Mouse (Mus musculus) ES-E14 (cell line): Measurements from ENCODE around the gene Rgs3. TPM values are rescaled to one million over a fixed set of nuclear protein-coding genes. Genes with fewer than 3 reads are reported as not detected.
A peak's percentile ranks its signal among the peaks of the same experiment; 100 is the strongest.

Experiments used
- DNase-seq: peaks from one replicate; pipeline ENCODE4 v3.0.0-alpha.2; 2013; ENCODE audit warnings: low read depth, low spot score
- H3K27ac ChIP-seq: 2 replicates; pipeline ENCODE4 v1.5.1; 2012; ENCODE audit warnings: low read depth, mild to moderate bottlenecking, low read length, moderate library complexity, mixed read lengths; ENCODE audit not compliant: poor library complexity, insufficient read depth, severe bottlenecking
- H3K36me3 ChIP-seq: 2 replicates; pipeline ENCODE4 v1.6.1; 2012; ENCODE audit warnings: mild to moderate bottlenecking, low read length, moderate library complexity, mixed read lengths; ENCODE audit not compliant: control insufficient read depth, poor library complexity, insufficient read depth, severe bottlenecking
- H3K4me1 ChIP-seq, 2 experiments: fragments of 150-350 bp in 1 of 2; sonication (generic) in 1 of 2; 2 replicates each; pipeline ENCODE4 v1.6.1; 2012; ENCODE audit warnings: low read length in 2 of 2, mild to moderate bottlenecking in 1 of 2, mixed read lengths in 1 of 2; ENCODE audit not compliant: control insufficient read depth in 2 of 2, insufficient read depth in 2 of 2, poor library complexity in 1 of 2
- H3K4me3 ChIP-seq, 2 experiments: fragments of 150-350 bp in 1 of 2; sonication (generic) in 1 of 2; 2 replicates each; pipeline ENCODE4 v1.5.1; 2012; ENCODE audit warnings: low read length in 2 of 2, low read depth in 1 of 2, mild to moderate bottlenecking in 1 of 2, mixed read lengths in 1 of 2; ENCODE audit not compliant: insufficient read depth in 1 of 2, poor library complexity in 1 of 2, severe bottlenecking in 1 of 2
- H3K9ac ChIP-seq: 2 replicates; pipeline ENCODE4 v1.6.1; 2012; ENCODE audit warnings: low read depth, mild to moderate bottlenecking, low read length, mixed read lengths; ENCODE audit not compliant: poor library complexity, insufficient read depth, severe bottlenecking
- H3K9me3 ChIP-seq: fragments of 150-350 bp; sonication (generic); 2 replicates; pipeline ENCODE4 v1.6.1; 2012; ENCODE audit warnings: low read depth, mild to moderate bottlenecking, low read length; ENCODE audit not compliant: control insufficient read depth, insufficient read depth
- CHD2 ChIP-seq: IDR thresholded peaks from 2 replicates; pipeline ENCODE4 v1.6.1; 2014; ENCODE audit warnings: mild to moderate bottlenecking, low read depth, low read length, inconsistent platforms
- HCFC1 ChIP-seq: IDR thresholded peaks from 2 replicates; pipeline ENCODE4 v1.6.1; 2012; ENCODE audit warnings: low read length, inconsistent platforms, borderline replicate concordance; ENCODE audit not compliant: insufficient read depth
- MAFK ChIP-seq: IDR thresholded peaks from 2 replicates; pipeline ENCODE4 v1.6.1; 2014; ENCODE audit warnings: mild to moderate bottlenecking, low read depth, low read length, inconsistent platforms; ENCODE audit not compliant: insufficient read depth
- ZC3H11A ChIP-seq: IDR thresholded peaks from 2 replicates; pipeline ENCODE4 v1.6.1; 2012; ENCODE audit warnings: low read depth, mild to moderate bottlenecking, inconsistent platforms, low read length, borderline replicate concordance
- ZNF384 ChIP-seq: IDR thresholded peaks from 2 replicates; pipeline ENCODE4 v1.6.1; 2012; ENCODE audit warnings: low read depth, low read length, inconsistent platforms
- in situ Hi-C, 2 experiments: fragments of 600-800 bp; cut with MboI; formaldehyde crosslinking; loops; one replicate each; pipeline ENCODE4 v1.15.1; 2025; ENCODE audit warnings: low sequenced_read_pairs in 2 of 2, inconsistent platforms in 1 of 2; ENCODE audit not compliant: unreplicated experiment in 2 of 2
- total RNA-seq: library from RNA; depleted of rRNA; stranded (reverse); fragments of 300-350 nt; gene quantifications from 2 replicates; pipeline ENCODE4 v1.2.3, GENCODE M21; 2012

Gene Rgs3
- total RNA-seq, 1 experiment: 10.0 TPM

DNA sequence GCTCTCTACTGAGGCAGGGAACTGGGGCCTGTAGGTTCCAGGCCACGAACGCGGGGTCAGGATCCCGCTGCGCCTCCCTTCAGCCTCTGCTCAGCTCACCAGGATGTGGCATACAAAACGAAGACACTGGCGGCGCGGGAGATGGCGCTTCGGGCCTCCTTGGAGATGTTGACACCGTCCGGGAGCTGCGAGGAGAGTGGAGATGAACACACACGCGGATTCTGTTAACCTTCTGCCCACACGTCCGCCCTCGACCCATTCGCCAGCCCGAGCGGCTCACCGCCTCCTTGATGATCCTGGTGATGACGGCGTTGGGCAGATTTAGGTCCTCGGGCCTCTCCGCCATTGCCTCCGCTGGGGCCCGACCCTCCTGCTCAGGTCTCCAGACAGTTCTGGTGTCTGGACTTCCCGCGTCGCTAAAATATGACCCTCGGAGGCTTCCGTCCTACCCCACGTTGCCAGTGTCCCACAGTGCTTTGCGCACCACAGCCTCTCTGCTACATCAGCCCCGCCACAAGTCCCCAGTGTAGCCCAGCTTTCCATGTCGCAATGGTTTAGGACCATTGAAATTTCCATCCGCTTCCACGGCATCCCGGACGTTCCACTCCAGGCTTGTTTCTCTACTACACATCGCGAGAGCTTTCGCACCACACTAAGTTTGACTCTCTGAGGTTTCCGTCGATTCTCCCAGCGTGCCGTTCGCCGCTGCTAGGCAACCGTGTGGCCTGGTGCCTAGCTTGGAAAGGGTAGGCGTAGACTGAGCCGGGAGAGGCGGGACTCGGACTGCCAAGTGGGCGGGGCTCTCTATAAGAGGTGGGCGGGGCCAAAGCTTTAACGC, 34.8 kb upstream of the Rgs3 start, which contains the start of the genes Pole3 and 4933430I17Rik:
Gene Pole3, minus strand, starts transcription at position 418 of the 838 bp plus-strand sequence.
Gene 4933430I17Rik, plus strand, starts transcription at position 719 of the 838 bp plus-strand sequence.
- Histone ChIP-seq H3K9me3 (no peaks in the 10 kb centered on the region), H3K36me3 (peaks cover 5% of the 10 kb centered on the region; the same call in 1 of the 2 replicates), H3K9ac (peak within 1 kb of the TSS; percentile 96), H3K27ac (peak within 1 kb of the TSS; percentile 76), H3K4me3 (peak within 1 kb of the TSS; percentile 79 to 94), H3K4me1 (peaks cover 0 to 6% of the 10 kb centered on the region in 2 experiments; a peak in 2 of 4 replicates)
- in situ Hi-C loops: no loop called here
- TF ChIP-seq ZC3H11A (no peak), CHD2 (peak; percentile 88), HCFC1 (peak; percentile 70), ZNF384 (no peak)
- DNase-seq: peak; percentile 99

DNA sequence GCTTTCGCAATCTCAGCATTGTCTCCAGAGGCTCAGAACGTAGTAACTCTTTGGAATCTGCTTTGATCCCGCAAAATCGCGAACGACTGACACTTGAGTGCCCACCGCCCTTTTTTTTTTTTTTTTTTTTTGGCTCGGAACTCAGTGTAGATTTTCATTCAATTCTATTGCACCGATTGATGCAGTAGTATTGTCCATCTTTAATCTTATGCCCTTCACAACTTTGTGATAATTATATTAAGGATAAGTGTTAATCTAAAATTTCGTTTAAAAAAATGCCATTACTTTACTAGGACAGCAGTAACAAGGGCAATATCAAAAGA, 34.2 kb upstream of the Rgs3 start:
- in situ Hi-C loops: no loop called here
- no peak overlapping the region for H3K27ac ChIP-seq

DNA sequence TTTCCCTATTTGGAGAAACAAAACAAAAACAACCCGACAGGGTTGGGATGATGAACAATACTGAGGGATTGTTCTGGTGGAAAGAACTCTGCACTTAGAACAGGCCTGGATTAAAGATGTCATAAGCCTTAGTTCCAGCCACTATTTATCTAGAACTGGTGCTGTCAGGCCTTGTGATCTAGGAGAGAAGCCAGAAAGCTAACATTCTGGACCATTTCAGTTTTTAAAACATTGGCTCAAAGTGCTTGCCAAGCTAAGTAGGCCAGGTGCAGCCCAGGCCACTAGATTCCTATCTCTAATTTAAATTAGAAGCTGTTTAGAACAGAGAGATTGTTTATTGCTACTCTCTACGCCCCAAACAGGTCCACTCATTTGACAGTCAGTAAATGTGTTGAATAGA, 33.4 kb upstream of the Rgs3 start:
- DNase-seq: no peak
- in situ Hi-C loops: no loop called here

More for the DNA sequence above, 34.2 kb upstream of the Rgs3 start:
- DNase-seq: no peak
- H3K9ac ChIP-seq: no peak overlapping the region
- TF ChIP-seq CHD2 (no peak), ZNF384 (peak; percentile 93)
- no peaks in the 10 kb centered on the region for H3K9me3 ChIP-seq
- peaks cover 5% of the 10 kb centered on the region; the same call in 1 of the 2 replicates for H3K36me3 ChIP-seq
- peak overlapping the region in 1 of 2 experiments; percentile 49; a peak in 2 of 4 replicates for H3K4me3 ChIP-seq
- peaks cover 0 to 6% of the 10 kb centered on the region in 2 experiments; a peak in 2 of 4 replicates for H3K4me1 ChIP-seq

DNA sequence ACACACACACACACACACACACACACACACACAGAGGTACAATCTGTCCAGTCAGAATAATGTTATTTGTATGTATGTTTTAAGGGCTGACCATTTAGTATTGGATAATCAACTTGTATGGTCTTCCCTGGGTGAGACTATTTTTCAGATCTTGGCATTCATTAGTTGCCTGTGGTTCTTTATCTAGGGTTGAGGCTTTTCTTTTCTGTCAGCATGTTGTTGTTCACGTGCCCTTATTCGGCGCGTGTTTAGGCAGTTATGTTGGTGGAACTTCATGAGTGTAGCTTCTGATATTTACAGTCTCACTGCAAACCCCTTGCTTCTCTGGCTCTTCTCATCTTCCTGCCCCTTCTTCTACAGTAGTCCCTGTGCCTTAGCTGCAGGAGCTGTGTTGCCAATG, 32.0 kb upstream of the Rgs3 start:
- in situ Hi-C loops: no loop called here
- no peak for TF ChIP-seq HCFC1
- TF ChIP-seq MAFK: no peak
- TF ChIP-seq ZC3H11A: no peak
- no peak for TF ChIP-seq ZNF384
- no peak for TF ChIP-seq CHD2

More for the DNA sequence above, 33.4 kb upstream of the Rgs3 start:
- H3K27ac ChIP-seq: no peak overlapping the region
- H3K4me3 ChIP-seq: no peak overlapping the region
- H3K9me3 ChIP-seq: no peaks in the 10 kb centered on the region
- peaks cover 5% of the 10 kb centered on the region; the same call in 1 of the 2 replicates for H3K36me3 ChIP-seq
- H3K9ac ChIP-seq: no peak overlapping the region
- TF ChIP-seq MAFK (no peak), CHD2 (no peak), HCFC1 (no peak), ZC3H11A (no peak), ZNF384 (no peak)
- peaks cover 0 to 8% of the 10 kb centered on the region in 2 experiments; a peak in 2 of 4 replicates for H3K4me1 ChIP-seq

More for the DNA sequence above, 32.0 kb upstream of the Rgs3 start:
- H3K4me1 ChIP-seq: peaks cover 0 to 8% of the 10 kb centered on the region in 2 experiments; a peak in 2 of 4 replicates
- H3K4me3 ChIP-seq: no peak overlapping the region
- H3K9me3 ChIP-seq: no peaks in the 10 kb centered on the region
- peaks cover 5% of the 10 kb centered on the region; the same call in 1 of the 2 replicates for H3K36me3 ChIP-seq
- H3K27ac ChIP-seq: no peak overlapping the region
- H3K9ac ChIP-seq: no peak overlapping the region
- DNase-seq: no peak
